Comparison of ENCODE assay signal across 32 mouse cellular contexts in the genomic region with DNA sequence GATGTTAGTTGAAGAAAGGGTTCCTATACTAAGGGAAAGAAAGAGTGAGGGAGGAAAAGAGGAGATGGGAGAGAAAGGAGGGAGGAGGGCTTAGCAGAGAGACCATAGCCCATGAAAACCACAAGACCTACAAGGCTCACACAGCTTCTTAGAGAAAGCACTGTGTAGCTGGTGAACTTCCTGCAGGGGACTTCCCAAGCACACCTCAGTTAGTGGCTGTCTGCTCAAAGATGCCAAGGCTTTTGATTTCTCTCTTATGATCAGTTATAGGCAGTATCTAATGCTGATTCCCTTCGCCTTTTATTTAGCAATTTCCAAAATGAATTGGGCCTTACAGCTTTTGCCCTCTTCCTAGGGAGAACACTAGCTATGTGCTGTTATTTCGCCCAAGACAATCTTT.
DNase-seq lines count a peak whose midpoint lies in the region; ATAC-seq lines count a peak whose summit lies in the region.
"Had no signal": no experiment of that assay in that cellular context is flagged by ENCODE, and none has a peak within 500 bp of the region (broad histone marks: within the 10 kb centered on the region; RNA-seq: fewer than 3 reads in every experiment).

No protein-coding gene starts in this region.

- H3K4me1 ChIP-seq in forebrain, embryonic 10.5 days = 0 out of 2 replicates have a peak, but pooled peaks cover 8% of the 10 kb centered on the region
- H3K4me1 ChIP-seq: embryonic facial prominence, embryonic 15.5 days; forebrain, embryonic 13.5 days; heart, embryonic 10.5 days; stomach, embryonic 15.5 days had no signal

- H3K27me3 ChIP-seq in forebrain, embryonic 10.5 days (ENCODE audit: poor library complexity, severe bottlenecking) = no peaks in the 10 kb centered on the region
- H3K27me3 ChIP-seq: embryonic facial prominence, embryonic 15.5 days; forebrain, embryonic 13.5 days; heart, embryonic 15.5 days; Patski; stomach, embryonic 15.5 days had no signal

- no peaks in the 10 kb centered on the region for H3K9me3 ChIP-seq in forebrain, embryonic 10.5 days
- H3K9me3 ChIP-seq: embryonic facial prominence, embryonic 10.5 days; embryonic facial prominence, embryonic 15.5 days; forebrain, embryonic 13.5 days; G1E; heart, embryonic 10.5 days; heart, embryonic 15.5 days; stomach, embryonic 15.5 days had no signal

- WGBS in forebrain, embryonic 10.5 days = 98% methylated on average over 2 of the region's 2 CpGs

- no peak overlapping the region for H3K27ac ChIP-seq in forebrain, embryonic 10.5 days
- H3K27ac ChIP-seq: embryonic facial prominence, embryonic 10.5 days; embryonic facial prominence, embryonic 15.5 days; forebrain, embryonic 13.5 days; heart, embryonic 10.5 days; heart, embryonic 15.5 days; liver, embryonic 14.5 days; stomach, embryonic 15.5 days had no signal

- DNase-seq in heart, adult 11 months = peak; percentile 52
- DNase-seq in heart, adult 8-10 months (ENCODE audit: low spot score) = no peak
- DNase-seq in CD4-positive, CD25-positive, alpha-beta regulatory T cell, adult 2 months (ENCODE audit: low read depth, low spot score) = peak; percentile 86
- DNase-seq in forebrain, embryonic 10.5 days (ENCODE audit: extremely low spot score, low spot score) = no peak
- no peak for DNase-seq in urinary bladder, postnatal 4 days (ENCODE audit: low spot score in 2 of 2)
- no peak for DNase-seq in kidney, adult 11 months
- DNase-seq: adrenal gland, adult 2 months; adrenal gland, postnatal 36 days; cerebellum, adult 2 months; cerebellum, postnatal 14 days; gastrocnemius, postnatal 10 days; kidney, adult 9 months; kidney, postnatal 10 days; liver; lung, adult 2 months; lung, postnatal 10 days; right cerebral cortex, postnatal 4 days; thymus, postnatal 14 days had no signal

- no peak overlapping the region for H3K4me3 ChIP-seq in forebrain, embryonic 10.5 days
- H3K4me3 ChIP-seq: embryonic facial prominence, embryonic 10.5 days; embryonic facial prominence, embryonic 15.5 days; forebrain, embryonic 13.5 days; heart, embryonic 10.5 days; heart, embryonic 15.5 days; stomach, embryonic 15.5 days had no signal

- peak; percentile 81 for ATAC-seq in activated CD4-positive, CD25-positive, alpha-beta regulatory T cell, adult 4 months
- 0 out of 2 replicates have a peak, but pooled peaks have one; percentile 27 for ATAC-seq in neutrophil, adult 5-6 weeks (ENCODE audit: extremely low read depth, insufficient number of reproducible peaks, low FRiP score, poor library complexity, severe bottlenecking)
- ATAC-seq: forebrain, embryonic 13.5 days; hindbrain, embryonic 16.5 days; intestine, embryonic 16.5 days; midbrain, embryonic 16.5 days; Patski had no signal

- no peaks in the 10 kb centered on the region for H3K36me3 ChIP-seq in forebrain, embryonic 10.5 days (replicated peaks)
- H3K36me3 ChIP-seq: embryonic facial prominence, embryonic 10.5 days; embryonic facial prominence, embryonic 15.5 days; G1E; heart, embryonic 10.5 days; heart, embryonic 15.5 days; stomach, embryonic 15.5 days had no signal

Comparison
In these comparisons a context has a peak if more than half of its experiments do, and no peak if none do; other contexts are left out.
1. DNase-seq: peak in heart, adult 11 months (single experiment) and CD4-positive, CD25-positive, alpha-beta regulatory T cell, adult 2 months (single experiment); none in heart, adult 8-10 months (single experiment), forebrain, embryonic 10.5 days (single experiment), urinary bladder, postnatal 4 days (0 of 2) and kidney, adult 11 months (single experiment).